Mouse (Mus musculus) E14TG2a.4 (cell line): ENCODE results near the gene Emilin3.

ENCODE experiments used
- CTCF ChIP-seq: conservative IDR thresholded peaks from 2 replicates; pipeline ENCODE4 v1.5.1; 2014; ENCODE audit warnings: low read length
- NANOG ChIP-seq: IDR thresholded peaks from 2 replicates; pipeline ENCODE4 v1.6.1; 2014; ENCODE audit warnings: borderline replicate concordance, low read length, mixed read lengths
- POU5F1 ChIP-seq: IDR thresholded peaks from 2 replicates; pipeline ENCODE4 v1.6.1; 2014; ENCODE audit warnings: low read length, borderline replicate concordance

- no peak for TF ChIP-seq CTCF
- no peak for TF ChIP-seq POU5F1
- no peak for TF ChIP-seq NANOG
These were observed 30.5 kb downstream of the Emilin3 start for GRCm38 (mm10) chr2:160881462-160882101.
